Mouse (Mus musculus): ENCODE results near the gene Zranb1. TPM values are rescaled to one million over a fixed set of nuclear protein-coding genes. Genes with fewer than 3 reads are reported as not detected.

Zranb1 gene
- polyA plus RNA-seq, 1 experiment: 46.0 TPM

DNA sequence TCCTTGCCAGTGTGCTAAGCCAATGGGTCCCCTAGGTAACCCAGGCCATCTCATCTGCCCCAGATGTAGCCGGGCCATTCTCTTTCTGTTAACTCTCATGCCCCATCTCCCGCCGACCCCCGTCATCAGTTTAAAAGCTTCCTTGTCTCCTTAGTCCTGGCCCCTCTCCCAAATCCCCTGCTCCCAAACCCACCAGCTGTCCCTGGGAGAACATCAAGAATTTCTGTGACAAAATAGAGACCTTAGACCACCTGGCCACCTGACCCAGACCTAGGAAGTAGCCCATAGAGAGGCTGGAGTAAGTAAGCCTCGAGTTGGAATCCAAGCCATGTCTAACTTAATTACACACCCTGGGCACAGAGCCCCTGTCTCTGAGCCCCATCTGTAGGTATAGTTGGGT is 40.7 kb upstream of the Zranb1 start:
- Histone ChIP-seq H3K27me3 (ENCODE audit: control insufficient read depth, insufficient read depth, low read length) (no peaks in the 10 kb centered on the region), H3K27ac (ENCODE audit: insufficient read depth, low read length) (peak overlapping the region; percentile 98), H3K4me1 (ENCODE audit: control insufficient read depth, insufficient read depth, low read length) (peaks cover 34% of the 10 kb centered on the region), H3K4me3 (replicated peaks; ENCODE audit: insufficient read depth, low read depth, low read length) (no peak overlapping the region)
- 66% methylated on average over 5 of the region's 5 CpGs for WGBS
- TF ChIP-seq CTCF (IDR thresholded peaks at IDR 0.05; ENCODE audit: borderline replicate concordance, insufficient read depth, low read depth, low read length) (no peak), POLR2A (IDR thresholded peaks at IDR 0.05; ENCODE audit: borderline replicate concordance, insufficient read depth, low read length) (no peak)
- no peak for DNase-seq

DNA sequence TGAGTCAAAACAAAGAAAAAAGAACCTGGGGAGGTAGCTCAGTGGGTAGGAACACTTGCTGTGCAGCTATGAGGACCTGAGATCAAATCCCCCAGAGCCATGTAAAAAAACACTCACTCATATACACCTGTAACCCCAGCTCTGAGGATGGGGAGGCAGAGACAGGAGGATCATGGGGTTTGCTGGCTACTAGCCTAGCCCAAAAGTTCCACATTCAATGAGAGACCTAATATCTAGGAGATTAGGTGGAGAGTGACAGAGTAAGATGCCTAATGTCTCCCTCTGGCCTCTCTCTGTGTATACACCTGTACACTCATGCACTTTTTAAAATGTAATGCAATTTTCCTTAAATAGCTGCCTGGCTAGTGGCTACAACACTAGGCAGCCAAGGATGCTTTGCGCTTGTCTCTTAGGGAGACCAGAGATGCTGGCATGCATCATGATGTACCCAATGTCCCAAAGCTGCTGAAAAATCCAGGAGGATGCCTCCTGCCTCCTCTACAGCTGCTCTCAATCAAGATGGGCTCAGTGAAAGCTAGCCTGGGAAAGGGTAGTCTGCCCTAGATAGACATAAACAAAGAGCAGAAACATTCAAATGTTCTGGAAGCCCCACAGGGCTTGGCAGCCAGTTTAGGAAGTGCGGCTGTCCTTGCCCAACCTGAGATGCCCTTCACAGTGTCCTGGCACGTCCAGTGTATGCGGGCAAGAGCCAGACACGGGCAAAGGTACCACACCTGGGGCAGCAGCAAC is 39.2 kb upstream of the Zranb1 start:
- no peaks in the 10 kb centered on the region for H3K27me3 ChIP-seq (ENCODE audit: control insufficient read depth, insufficient read depth, low read length)
- 7% methylated on average over 5 of the region's 5 CpGs for WGBS
- peak overlapping the region; percentile 98 for H3K27ac ChIP-seq (ENCODE audit: insufficient read depth, low read length)

DNA sequence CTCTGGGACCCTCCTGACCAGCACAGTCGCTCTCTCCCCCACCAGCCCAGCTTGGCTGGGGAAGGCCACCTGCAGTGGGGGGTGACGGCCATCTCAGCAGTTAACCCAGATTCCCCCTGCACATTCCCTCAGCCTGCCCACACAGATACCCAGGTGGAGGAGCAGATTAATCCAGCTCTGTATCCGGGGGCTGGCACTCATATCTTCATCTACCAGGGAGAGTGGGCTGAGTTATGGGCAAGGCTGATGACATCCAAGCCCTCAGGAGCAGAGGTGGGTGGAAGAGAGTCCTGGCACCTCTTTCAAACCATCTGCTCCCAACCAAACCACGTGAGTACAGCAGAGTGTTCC is 38.7 kb upstream of the Zranb1 start:
- Histone ChIP-seq H3K27me3 (ENCODE audit: control insufficient read depth, insufficient read depth, low read length) (no peaks in the 10 kb centered on the region), H3K4me3 (replicated peaks; ENCODE audit: insufficient read depth, low read depth, low read length) (no peak overlapping the region), H3K27ac (ENCODE audit: insufficient read depth, low read length) (peak overlapping the region; percentile 98), H3K4me1 (ENCODE audit: control insufficient read depth, insufficient read depth, low read length) (peaks cover 48% of the 10 kb centered on the region)
- peak; percentile 87 to 95 for DNase-seq
- TF ChIP-seq POLR2A (IDR thresholded peaks at IDR 0.05; ENCODE audit: borderline replicate concordance, insufficient read depth, low read length) (peak; percentile 35; the same call in 1 of the 2 replicates), CTCF (IDR thresholded peaks at IDR 0.05; ENCODE audit: borderline replicate concordance, insufficient read depth, low read depth, low read length) (no peak)
- 5% methylated on average over 4 of the region's 4 CpGs for WGBS

More for the DNA sequence above, 39.2 kb upstream of the Zranb1 start:
- peak; percentile 35; the same call in 1 of the 2 replicates for TF ChIP-seq POLR2A (IDR thresholded peaks at IDR 0.05; ENCODE audit: borderline replicate concordance, insufficient read depth, low read length)
- TF ChIP-seq CTCF (IDR thresholded peaks at IDR 0.05; ENCODE audit: borderline replicate concordance, insufficient read depth, low read depth, low read length): no peak
- H3K4me1 ChIP-seq (ENCODE audit: control insufficient read depth, insufficient read depth, low read length): peaks cover 48% of the 10 kb centered on the region
- DNase-seq: peak; percentile 88 to 92
- no peak overlapping the region for H3K4me3 ChIP-seq (replicated peaks; ENCODE audit: insufficient read depth, low read depth, low read length)

DNA sequence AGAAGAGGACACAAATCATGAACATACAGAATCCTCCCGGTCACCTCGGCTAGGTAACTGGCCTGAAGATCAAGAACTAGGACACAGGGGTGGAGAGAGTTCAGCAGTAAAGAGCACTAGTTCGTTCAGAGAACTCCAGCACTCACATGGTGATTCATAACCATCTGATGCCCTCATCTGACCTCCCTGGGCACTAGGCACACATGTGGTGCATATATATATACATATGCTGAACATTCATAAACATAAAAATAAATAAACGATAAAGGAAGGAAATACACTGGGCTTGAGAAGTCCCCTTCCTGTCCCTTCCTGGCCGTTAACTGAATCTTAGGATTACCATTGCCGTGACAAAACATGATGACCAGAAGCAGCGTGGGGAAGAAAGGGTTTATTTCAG is 38.1 kb upstream of the Zranb1 start:
- H3K27ac ChIP-seq (ENCODE audit: insufficient read depth, low read length): peak overlapping the region; percentile 98; the same call in 1 of the 2 replicates
- no peak for DNase-seq

DNA sequence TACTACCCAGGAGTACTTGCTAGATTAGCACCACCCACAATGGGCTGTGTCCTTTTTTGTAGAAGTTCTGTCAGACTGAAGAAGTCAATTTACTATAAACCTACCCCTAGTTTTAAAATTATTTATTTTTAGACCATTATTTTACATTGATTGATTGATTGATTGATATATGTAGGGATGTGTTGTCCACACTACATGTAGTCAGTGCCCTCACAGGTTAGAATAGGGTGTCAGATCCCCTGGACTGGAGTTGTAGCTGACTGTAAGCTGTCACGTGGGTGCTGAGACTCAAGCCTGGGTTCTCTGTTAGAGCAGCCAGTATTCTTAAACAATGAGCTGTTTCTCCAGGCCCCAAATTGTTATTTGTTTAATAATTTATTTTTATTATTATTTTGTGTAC is 37.6 kb upstream of the Zranb1 start:
- no peak overlapping the region for H3K4me3 ChIP-seq (replicated peaks; ENCODE audit: insufficient read depth, low read depth, low read length)
- peak overlapping the region; percentile 98; the same call in 1 of the 2 replicates for H3K27ac ChIP-seq (ENCODE audit: insufficient read depth, low read length)
- no peak for TF ChIP-seq POLR2A (IDR thresholded peaks at IDR 0.05; ENCODE audit: borderline replicate concordance, insufficient read depth, low read length)
- no peak for TF ChIP-seq CTCF (IDR thresholded peaks at IDR 0.05; ENCODE audit: borderline replicate concordance, insufficient read depth, low read depth, low read length)
- no peaks in the 10 kb centered on the region for H3K27me3 ChIP-seq (ENCODE audit: control insufficient read depth, insufficient read depth, low read length)
- peaks cover 48% of the 10 kb centered on the region for H3K4me1 ChIP-seq (ENCODE audit: control insufficient read depth, insufficient read depth, low read length)
- DNase-seq: no peak
- 73% methylated on average over 1 of the region's 1 CpGs for WGBS

More for the DNA sequence above, 38.1 kb upstream of the Zranb1 start:
- peaks cover 48% of the 10 kb centered on the region for H3K4me1 ChIP-seq (ENCODE audit: control insufficient read depth, insufficient read depth, low read length)
- WGBS: 23% methylated on average over 7 of the region's 7 CpGs
- peak; percentile 5; the same call in 1 of the 2 replicates for TF ChIP-seq POLR2A (IDR thresholded peaks at IDR 0.05; ENCODE audit: borderline replicate concordance, insufficient read depth, low read length)
- TF ChIP-seq CTCF (IDR thresholded peaks at IDR 0.05; ENCODE audit: borderline replicate concordance, insufficient read depth, low read depth, low read length): no peak
- H3K4me3 ChIP-seq (replicated peaks; ENCODE audit: insufficient read depth, low read depth, low read length): no peak overlapping the region
- H3K27me3 ChIP-seq (ENCODE audit: control insufficient read depth, insufficient read depth, low read length): no peaks in the 10 kb centered on the region

DNA sequence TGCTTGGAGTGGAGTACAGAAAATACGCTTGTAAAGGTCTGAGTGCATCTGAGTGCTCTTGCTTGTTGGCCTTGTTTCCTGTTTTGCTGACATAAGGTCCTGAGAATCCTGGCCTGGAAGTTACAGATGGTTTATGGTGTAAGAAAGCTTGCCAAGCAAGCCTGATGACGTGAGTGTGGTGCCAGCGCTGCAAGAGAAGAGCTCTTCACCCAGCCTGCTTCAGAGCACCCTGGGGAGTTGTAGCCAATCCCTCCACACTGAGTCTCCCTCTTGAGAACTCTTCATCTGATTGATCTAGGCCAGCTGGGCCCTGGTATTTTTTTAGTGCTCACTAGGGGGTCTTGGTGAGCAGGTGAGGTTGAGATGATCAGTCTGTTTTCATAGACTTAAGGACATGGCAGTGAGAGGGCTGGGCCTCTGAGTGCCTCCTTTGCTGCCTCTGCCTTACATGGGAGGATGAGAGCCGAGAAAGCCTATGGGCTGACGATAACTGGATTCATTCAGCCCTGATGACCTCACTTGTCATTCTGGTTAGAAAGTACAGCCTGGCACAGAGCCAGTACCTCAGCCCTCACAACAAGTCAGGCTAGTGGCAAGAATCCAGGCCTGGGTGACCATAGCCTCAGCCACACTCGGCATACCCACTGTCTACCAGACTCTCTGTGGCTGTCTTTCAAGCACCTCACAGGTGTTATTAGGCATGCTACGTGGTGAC is 35.9 kb upstream of the Zranb1 start:
- H3K4me3 ChIP-seq (replicated peaks; ENCODE audit: insufficient read depth, low read depth, low read length): no peak overlapping the region
- H3K4me1 ChIP-seq (ENCODE audit: control insufficient read depth, insufficient read depth, low read length): peaks cover 48% of the 10 kb centered on the region
- peak; percentile 74 to 87 for DNase-seq
- WGBS: 11% methylated on average over 7 of the region's 7 CpGs
- H3K27ac ChIP-seq (ENCODE audit: insufficient read depth, low read length): peak overlapping the region; percentile 89
- TF ChIP-seq CTCF (IDR thresholded peaks at IDR 0.05; ENCODE audit: borderline replicate concordance, insufficient read depth, low read depth, low read length): no peak
- no peak for TF ChIP-seq POLR2A (IDR thresholded peaks at IDR 0.05; ENCODE audit: borderline replicate concordance, insufficient read depth, low read length)
- H3K27me3 ChIP-seq (ENCODE audit: control insufficient read depth, insufficient read depth, low read length): no peaks in the 10 kb centered on the region

DNA sequence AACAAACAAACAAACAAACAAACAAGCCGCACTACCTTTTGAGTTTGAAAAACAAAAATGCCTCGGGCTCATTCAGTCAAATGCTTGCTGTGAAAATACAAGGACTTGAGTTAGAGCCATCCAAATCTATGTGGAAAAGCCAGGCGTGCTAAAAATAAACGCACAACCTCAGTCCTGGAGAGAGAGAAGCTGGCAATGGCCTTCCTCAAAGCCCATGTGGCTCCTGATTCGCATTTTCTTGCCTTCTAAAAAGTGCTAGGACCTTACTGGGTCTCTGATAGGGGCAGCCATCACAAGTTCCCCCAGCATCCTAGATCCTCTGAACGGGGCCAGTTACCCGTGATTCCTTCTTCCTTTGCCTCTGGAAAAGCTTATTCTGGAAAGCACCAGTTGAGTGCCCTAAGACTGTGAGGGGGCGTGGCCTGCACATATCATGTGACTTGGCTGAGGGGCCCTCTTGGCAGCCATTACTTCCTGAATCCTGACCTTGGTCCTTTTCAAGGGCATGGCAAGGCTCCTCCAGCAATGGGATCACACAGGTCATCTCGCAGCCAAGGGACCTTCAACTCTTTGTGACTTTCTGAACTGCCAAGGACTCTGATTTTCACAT is 34.6 kb upstream of the Zranb1 start:
- Histone ChIP-seq H3K27ac (ENCODE audit: insufficient read depth, low read length) (peak overlapping the region; percentile 89), H3K4me1 (ENCODE audit: control insufficient read depth, insufficient read depth, low read length) (peaks cover 36% of the 10 kb centered on the region), H3K4me3 (replicated peaks; ENCODE audit: insufficient read depth, low read depth, low read length) (no peak overlapping the region), H3K27me3 (ENCODE audit: control insufficient read depth, insufficient read depth, low read length) (no peaks in the 10 kb centered on the region)
- no peak for TF ChIP-seq POLR2A (IDR thresholded peaks at IDR 0.05; ENCODE audit: borderline replicate concordance, insufficient read depth, low read length)
- no peak for TF ChIP-seq CTCF (IDR thresholded peaks at IDR 0.05; ENCODE audit: borderline replicate concordance, insufficient read depth, low read depth, low read length)
- peak; percentile 42 to 53 for DNase-seq
- 37% methylated on average over 9 of the region's 9 CpGs for WGBS
